Mouse (Mus musculus): Measurements from ENCODE around the gene Serinc3.
"Not testable (repeated sequence)": the region's sequence is repeated elsewhere in the genome, so short reads cannot be mapped to it uniquely, and the experiment has no call there.

The Serinc3 gene

DNA sequence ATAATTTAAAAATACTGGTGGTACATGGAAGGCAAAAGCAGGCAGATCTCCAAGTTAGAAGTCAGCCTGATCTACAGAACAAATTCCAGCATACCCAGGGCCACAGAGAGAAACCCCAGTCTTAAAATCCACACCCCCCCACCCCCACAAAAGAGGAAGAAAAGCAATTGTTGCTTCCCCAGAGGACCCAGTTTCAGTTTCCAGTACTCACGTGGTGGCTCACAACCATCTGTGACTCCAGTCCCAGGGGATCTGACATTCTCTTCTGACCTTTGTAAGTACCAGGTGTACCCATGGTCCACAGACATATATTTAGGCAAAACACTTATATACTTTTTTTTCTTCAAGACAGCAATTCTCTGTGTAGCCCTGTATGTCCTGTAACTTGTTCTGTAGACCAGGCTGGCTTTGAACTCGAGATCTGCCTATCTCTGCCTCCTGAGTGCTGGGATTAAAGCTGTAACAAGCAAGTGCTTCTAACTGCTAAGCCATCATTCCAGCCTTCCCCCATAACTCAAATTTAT is 17.8 kb upstream of the Serinc3 start:
- no peak for DNase-seq (ENCODE audit: low read depth, low spot score)

DNA sequence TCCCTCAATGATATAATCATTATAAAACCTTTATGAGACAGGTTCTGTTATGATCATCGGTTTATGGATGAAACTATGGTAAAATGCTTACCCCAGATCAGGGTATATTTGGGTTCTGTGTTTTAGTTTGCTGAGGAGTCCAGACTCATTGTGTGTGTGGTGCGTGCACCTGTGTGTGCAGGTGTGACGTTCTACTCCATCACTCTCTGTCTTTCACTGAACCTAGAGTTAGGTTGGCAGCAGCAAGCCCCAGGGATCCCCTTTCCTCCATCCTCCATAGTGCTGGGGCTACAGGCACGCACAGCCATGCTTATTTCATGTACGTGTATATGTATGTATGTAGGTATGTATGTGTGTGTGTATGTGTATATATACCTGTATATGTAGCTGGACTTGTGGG is 17.1 kb upstream of the Serinc3 start:
- no peak for DNase-seq (ENCODE audit: low read depth, low spot score)

DNA sequence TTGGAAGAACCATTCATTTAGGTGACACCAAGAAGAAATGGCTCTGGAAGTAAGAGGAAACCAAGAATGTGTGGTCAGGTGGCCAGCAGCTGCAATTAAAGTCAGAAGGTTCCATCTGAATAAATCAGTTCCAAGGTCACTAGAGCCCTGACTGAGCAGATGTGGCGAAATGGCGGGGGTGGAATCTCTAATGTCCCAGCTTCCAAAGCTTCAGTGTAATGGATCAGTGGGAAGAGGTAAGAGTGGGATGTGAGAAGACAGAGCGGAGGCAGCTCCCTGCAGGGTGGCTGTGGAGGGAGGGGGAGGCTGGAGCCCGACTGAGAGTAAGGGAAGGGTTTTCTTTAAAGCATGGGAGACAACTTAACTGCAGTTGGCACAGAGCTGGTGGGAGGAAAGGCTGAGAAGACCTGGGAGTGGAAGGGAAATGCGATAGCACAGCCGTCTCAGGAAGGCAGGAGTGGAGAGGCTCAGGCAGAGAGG is 16.5 kb upstream of the Serinc3 start:
- DNase-seq (ENCODE audit: low read depth, low spot score), result no peak

DNA sequence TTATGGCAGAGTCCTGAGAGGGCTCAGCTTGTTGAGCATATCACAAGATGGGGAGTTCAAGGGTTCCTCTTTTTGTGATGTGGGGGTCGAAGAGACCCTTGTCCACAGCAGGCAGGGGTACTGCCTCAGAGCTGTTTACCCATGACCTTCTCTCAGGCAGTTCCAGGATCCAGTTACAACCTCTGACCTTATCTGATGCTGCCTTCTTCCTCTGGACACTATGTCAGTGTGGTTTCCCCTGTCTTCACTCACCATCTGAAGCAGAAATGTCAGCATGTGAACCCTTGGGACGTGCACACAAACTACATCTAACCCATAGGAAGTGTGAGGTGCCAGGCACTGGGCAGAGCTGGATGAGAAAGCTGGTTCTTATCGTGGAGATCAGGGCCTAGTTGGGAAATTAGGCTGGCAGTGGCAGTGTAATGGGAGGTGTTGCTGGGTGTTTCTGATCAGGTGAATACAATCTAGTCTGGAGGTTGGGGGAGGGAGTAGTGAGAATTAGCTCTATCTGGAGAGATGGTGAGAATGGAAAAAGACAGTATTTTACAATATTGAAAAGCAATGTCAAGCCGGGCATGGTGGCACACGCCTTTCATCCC is 15.3 kb upstream of the Serinc3 start:
- no peak for DNase-seq (ENCODE audit: low read depth, low spot score)

DNA sequence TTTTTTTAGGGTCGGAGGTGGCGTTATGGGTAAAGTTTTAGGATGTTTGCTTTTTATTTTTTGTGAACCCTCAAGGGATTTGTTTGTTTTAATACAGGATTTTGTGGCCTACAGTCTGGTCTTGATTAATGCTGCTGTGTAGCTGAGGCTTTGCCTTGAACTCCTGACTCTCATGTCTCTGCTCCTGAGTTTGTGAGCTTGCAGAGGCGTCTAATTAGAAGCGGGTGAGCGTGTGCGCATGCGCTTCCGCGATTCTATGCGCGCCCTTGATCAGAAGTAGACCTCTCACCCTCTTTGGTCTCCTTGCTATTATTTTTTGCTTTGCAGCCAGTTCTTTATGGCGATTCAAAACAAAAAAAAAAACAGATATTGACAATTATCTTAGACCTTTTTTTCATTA is 14.5 kb upstream of the Serinc3 start:
- DNase-seq (ENCODE audit: low read depth, low spot score), result no peak

DNA sequence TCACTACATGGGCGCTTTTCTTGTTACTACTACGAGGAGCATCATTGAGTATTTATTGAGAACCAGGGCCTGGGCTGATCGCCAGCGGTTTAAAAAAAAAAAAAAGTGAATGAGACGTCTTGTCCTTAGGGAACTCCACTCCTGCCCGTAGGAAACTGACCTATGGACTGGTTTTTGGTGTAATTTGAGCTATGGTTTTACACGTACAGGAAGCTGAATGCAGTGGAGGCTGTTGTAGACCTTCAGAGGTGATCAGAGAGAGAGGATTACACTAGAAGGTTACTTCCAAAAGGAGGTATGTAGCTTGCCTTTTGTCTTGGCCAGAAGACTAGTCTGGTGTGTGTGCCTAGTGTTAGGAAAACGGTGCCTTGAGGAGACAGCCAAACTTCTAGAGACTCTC is 14.0 kb upstream of the Serinc3 start:
- DNase-seq (ENCODE audit: low read depth, low spot score), result no peak

DNA sequence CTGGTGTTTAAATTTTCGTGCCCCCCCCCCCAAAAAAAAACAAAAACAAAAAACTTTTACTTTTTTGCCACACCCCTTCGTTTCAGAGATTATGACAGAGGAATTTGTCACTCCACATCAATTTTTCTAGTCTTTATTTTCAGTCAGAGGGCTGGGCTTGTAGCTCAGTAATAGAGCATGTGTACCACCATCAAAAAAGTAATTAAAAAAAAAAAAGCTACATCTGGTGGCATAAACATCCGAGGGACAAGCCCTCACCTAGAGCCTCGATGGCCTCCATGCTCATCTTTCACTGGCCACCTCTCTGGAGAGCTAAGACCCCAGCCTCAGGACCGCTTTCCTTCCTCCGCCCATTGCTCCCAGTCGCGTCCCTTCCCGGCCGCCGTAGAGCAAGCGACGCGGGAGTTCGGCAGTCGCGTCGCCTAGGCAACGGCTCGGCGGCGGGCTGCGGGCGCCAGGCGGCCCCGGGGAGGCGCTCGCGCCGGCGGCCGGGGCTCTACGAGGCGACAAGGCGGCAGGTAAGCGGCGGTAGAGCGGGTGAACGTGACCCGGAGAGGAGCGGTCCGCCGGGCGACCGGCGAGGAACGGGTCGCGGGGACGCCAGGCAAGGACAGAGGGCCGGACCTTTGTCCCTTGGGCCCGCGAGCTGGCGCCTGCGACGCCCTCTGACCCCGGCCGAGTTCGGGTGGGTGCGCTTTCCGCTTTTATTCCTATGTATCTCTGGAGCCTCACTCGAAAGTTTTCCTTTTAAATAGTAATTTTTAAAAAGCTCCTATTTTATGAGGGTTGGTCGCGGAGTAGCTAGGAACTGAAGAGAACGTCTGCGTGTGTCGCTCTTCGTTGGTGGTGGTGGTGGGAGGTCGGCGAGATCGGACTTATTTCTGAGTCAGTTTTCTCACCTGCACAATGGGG is 13.3 kb upstream of the Serinc3 start, which contains the start of gene Pkig:
TSS of gene Pkig (plus strand) at position 412 of the 912 bp plus-strand sequence.
- DNase-seq (ENCODE audit: low read depth, low spot score), result peak; percentile 74

DNA sequence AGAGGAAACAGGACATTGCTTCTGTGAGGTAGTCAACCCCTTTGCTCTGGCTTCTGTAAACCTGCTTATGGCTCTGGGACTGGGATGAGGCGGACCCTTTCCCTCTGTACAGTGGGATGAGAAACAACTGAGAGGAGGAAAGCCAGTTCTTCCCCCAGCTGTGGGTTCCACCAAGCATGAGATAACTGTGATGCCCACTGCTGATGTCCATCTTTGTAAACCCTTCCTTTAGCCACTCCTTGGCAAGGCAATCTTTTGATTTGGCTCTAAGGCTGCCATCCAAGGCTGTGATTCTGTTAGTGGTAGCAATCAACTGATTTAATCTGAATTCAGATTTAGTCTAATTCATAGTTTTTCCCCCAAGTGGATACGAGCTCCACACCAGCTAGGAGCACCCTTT is 12.6 kb upstream of the Serinc3 start:
- no peak for DNase-seq (ENCODE audit: low read depth, low spot score)

DNA sequence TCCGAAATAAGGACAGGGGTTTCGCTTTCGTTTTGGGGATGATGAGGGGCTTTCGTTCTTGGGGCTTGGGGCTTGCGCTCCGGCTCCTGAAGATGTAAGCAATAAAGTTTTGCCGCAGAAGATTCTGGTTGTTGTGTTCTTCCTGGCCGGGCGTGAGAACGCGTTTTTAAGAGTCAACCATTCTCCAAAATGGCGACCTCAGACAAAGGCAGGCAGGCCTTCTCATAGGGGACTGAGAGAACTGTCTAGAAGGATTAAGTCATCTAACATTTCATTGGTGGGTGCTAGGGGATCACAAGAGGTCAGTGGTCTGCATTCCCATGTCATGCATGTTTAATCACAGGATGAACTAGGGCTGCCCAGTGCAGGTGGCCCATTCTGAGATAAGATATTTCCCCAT is 10.8 kb upstream of the Serinc3 start:
- DNase-seq (ENCODE audit: low read depth, low spot score), result not testable (repeated sequence)

DNA sequence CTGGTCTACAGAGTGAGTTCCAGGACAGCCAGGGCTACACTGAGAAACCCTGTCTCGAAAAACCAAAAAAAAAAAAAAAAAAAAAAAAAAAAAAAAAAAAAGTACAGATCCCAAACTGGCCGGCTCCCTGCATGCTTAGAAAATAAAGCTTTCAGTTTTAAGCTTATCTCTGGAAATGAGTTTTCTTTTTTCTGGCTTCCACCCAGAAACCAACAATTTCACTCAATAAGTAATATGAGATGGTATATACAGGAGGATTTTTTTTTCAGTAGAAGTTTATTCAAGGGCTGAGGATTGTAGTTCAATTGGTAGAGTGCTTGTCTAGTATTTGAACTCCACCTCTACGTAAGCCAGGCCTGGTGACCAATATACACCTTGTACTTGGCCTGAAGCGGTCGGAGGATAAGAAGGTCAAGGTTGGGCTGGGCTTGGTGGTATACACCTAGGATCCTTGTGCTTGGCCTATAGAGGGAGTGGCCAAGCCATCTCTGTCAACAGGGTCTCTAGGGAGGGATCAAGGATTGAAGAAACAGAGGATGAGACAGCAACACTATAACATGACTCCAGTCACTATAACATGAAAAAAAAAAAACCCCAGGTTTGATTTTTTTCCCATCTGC is 1.6 kb upstream of the Serinc3 start:
- DNase-seq (ENCODE audit: low read depth, low spot score), result no peak

DNA sequence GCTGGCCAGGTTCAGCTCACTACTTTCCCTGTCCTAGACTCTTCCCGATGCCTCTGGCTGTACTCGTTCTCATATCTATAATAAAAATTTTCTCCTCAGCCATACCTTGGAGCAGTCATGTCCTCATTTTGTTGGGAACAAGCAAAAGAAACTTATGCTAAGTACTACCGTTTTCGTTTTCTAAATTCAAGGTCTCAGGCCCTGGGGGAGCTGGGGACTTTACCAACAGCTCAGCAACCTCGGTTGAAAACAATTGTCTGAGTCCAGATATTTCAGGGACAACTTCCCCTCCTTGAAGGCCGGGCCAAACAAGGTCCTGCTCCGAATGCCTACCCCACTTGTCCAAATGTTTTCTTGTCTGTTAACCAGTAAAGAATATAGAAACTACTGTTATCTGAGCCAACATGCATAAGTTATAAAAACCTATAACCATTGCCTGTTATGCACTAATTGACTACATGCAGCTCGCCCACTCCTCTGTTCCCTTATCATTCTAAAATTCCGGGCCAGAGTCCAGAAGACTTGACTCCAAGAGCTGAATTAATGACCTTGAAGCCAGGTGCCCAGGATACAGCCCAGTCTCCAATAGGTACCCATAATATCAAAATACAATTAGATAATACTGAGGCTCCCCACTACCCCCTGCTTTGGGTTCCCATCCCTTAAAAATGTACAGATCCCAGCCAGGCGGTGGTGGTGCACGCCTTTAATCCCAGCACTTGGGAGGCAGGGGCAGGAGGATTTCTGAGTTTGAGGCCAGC is 949 bp upstream of the Serinc3 start:
- no peak for DNase-seq (ENCODE audit: low read depth, low spot score)

DNA sequence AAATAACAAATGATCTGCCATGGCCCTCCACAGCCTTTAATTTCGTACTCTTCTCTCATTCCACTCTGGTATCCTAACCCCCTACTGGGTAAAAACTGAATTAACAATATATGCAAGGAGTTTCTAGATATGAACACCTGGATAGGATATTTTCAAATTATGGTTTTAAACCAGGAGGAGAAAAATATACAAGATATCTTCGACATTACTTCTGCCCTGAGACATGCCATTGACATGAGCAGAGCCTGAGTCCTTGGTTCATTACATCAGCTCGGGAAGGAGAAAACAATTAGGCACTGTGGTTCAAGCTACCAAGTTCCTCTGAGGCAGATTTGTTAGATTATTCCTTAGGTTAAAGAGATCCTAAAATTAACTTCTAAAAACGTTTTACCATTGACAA is 884 bp downstream of the Serinc3 start:
- no peak for DNase-seq (ENCODE audit: low read depth, low spot score)

DNA sequence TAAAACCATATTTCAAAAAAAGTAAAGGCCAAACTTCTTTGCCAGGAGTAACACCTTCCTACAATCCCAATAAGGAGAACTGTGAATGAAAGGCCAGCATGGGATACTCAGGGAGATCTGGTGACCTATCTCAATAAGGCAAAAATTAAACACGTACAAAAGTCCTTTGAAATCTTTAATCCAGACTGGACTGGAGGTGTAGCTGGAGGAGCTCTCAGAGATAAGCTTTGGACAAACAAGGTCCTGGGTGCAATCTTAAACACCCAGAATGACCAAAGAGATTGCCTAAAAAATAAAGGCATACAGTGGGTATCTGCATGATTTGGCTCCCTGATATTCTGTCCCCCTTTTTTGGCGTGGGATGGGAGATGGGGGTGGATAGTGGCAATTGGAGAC is 1.4 kb downstream of the Serinc3 start:
- DNase-seq (ENCODE audit: low read depth, low spot score), result no peak

DNA sequence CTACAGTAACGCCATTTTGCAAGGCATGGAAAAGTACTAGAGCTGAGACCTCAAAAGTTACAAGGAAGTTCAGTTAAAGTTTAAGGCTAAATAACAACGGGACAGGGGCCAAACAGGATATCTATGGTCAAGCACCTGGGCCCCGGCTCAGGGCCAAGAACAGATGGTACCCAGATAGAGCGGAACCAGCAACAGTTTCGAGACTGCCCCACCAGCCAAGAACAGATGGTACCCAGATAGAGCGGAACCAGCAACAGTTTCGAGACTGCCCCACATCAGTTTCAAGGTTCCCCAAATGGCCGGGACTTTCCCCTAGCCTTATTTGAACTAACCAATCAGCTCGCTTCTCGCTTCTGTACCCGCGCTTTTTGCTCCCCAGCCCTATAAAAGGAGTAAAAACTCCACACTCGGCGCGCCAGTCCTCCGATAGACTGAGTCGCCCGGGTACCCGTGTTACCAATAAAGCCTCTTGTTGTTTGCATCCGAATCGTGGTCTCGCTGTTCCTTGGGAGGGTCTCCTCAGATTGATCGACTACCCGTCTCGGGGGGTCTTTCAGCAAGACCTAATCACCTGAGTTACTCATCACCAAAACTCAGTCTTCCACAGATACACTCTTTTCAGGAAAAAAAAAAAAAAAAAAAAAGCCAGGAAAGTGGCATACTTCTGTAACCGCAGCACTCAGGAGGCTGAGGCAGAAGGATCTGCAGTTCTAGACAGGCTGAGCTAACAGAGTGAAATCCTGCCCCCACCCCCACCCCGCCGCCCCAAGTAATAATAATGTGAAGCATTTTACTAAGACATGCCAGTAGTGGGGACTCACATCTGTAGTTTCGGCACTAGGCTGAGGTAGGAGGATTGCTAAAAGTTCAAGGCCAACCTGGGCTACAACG is 2.0 kb downstream of the Serinc3 start:
- peak; percentile 90 for DNase-seq (ENCODE audit: low read depth, low spot score)

DNA sequence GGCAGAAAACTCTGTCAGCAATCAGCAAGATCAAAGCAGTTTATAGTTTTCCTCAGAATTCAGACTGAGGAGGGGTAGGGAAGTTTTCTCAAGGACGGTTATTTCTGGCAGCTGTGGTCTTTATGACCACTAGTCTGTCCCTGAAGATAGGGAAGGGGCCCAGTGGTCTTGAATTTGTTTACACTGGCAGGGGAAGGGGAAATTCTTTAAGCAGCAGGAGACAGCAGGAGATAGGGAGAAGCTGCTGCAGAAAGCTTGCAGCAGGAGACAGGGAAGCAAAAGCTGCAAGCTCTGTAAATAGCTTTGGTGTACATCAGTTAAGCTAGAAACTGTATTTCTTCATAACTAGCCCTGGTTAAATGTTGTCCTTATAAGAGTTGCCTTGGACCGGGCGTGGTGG is 3.2 kb downstream of the Serinc3 start:
- DNase-seq (ENCODE audit: low read depth, low spot score), result no peak

DNA sequence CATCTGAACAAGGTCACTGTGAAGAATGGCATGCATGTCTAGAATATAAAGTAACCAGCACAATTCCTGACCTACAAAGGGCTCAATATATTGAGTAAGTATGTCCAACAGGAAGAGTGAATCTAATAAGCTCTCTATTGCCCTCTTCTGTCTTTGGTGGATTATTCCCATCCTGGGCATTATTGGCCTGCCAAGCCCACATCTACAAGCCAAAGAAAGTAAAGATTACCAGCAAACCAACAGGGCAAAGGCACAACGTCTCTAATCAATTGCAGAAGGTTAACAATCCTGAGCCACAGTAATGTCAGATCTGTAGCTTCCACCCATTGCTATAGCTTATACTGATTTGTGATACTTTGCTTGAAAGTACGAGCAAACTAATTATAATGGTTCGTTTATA is 4.4 kb downstream of the Serinc3 start:
- no peak for DNase-seq (ENCODE audit: low read depth, low spot score)

DNA sequence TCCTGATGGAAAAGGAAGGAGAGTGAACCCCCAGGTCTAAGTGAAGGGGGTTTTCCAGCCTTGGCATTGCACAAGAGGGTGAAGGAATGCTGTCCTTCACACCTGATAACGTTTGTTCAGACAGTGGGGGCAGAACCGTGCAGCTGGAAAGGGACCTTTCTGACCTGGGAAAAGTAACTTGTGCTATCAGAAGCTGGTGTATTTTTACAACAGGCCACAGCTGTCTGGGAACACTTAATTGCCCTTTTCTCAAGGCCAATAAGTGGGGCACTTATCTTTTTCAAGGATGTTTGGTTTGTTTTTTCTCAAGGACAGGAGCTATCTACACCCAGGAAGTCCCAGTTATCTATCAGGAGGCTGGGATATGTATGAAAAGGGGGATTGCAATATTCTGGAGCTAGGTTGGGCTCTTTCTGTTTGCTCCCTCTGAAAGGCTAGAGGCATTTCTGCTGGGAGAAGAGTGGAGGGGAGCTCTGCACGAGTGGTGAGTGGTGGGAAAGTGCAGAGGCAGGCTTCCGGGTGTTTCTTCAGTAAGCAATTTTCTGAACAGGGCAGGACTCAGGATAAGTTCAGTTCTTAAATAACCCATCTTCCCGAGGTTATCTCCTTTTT is 7.2 kb downstream of the Serinc3 start:
- no peak for DNase-seq (ENCODE audit: low read depth, low spot score)

DNA sequence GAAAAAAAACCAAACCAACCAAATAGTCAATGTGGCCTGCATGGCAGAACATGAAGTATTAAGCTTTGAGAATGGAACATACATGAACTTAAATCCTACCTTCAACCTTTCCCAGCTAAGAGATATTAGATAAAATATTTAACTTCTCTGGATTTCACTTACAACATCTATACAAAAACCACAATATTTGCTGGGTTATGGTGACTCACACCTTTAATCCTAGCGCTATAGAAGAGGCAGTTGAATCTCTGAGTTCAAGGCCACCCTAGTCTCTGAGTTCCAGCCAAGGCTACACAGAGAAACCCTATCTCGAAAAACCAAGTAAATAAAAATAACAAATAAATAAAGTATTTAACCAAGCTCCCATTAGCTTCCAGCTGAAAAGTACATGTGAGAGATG is 8.9 kb downstream of the Serinc3 start:
- DNase-seq (ENCODE audit: low read depth, low spot score), result no peak

DNA sequence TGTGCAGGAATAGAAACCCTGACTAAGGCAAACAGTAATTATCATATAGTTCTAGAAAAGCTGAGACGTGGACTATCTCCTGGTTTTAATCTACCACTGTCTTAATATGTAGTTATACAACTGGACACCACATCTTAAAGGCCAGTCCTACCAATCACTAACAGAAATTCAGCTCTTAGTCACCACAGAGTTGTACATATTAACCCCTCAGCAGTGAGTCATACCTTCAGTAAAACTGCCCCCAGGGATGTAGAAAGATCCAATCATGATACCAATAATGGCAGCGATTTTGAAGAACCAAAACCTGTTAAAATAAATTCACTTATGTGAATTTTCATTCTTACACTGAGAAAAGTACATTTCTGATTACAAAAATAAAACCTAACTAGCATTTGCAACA is 10.7 kb downstream of the Serinc3 start:
- no peak for DNase-seq (ENCODE audit: low read depth, low spot score)

DNA sequence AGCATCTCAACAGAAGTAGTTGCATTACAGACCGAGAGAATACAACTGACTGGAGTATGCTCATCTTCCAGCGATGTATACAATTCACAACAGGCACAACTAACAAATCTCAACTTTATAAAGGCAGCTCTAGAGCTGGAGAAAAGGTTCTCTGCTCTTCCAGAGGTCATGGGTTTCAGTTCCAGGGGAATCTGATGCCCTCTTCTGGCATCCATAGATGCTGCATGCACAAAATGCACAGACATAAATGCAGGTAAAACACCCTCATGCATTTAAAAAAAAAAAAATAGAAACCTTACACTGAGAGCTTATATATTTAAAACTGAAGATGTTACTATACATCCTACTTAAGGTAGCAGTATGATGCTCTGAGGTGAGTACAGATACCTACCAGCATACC is 13.2 kb downstream of the Serinc3 start:
- DNase-seq (ENCODE audit: low read depth, low spot score), result no peak

Data from c-Kit-negative CD71-positive TER-119-positive erythroid progenitor cells, embryonic 14.5 days (primary cell).